Mouse (Mus musculus): Measurements from ENCODE around the gene Pkp1. TPM values are rescaled to one million over a fixed set of nuclear protein-coding genes. Genes with fewer than 3 reads are reported as not detected.
A peak's percentile ranks its signal among the peaks of the same experiment; 100 is the strongest.

Pkp1 gene
- total RNA-seq, 2 experiments from 2014 or later, result 0.10 to 0.14 TPM

- DNase-seq, result peak; percentile 82 to 83
- intact Hi-C loops (cut with DNase I), result no loop called here
These were observed 83.1 kb downstream of the Pkp1 start, which contains the start of gene Tnnt2 for GRCm38 (mm10) chr1:135835716-135836483. Tnnt2 (plus strand) TSS chr1:135836354.

- DNase-seq, result no peak
- intact Hi-C loops (cut with DNase I), result no loop called here
These were observed 84.0 kb downstream of the Pkp1 start for GRCm38 (mm10) chr1:135834983-135835382.

GRCm38 (mm10) chr1:135834206-135834859 is 84.7 kb downstream of the Pkp1 start:
- peak; percentile 43 to 58 for DNase-seq
- intact Hi-C loops (cut with DNase I), result no loop called here

- intact Hi-C loops (cut with DNase I), result loop anchor here (2.0 to 5.0 kb wide), 3 partner anchors 18 to 112 kb away; no protein-coding TSS in a partner anchor
- peak; percentile 50 to 74 for DNase-seq
These were observed 90.1 kb downstream of the Pkp1 start for GRCm38 (mm10) chr1:135828918-135829317.

- DNase-seq, result no peak
- intact Hi-C loops (cut with DNase I), result no loop called here
These were observed 97.2 kb downstream of the Pkp1 start for GRCm38 (mm10) chr1:135821780-135822179.

Other genes with a start within 250 kb of the Pkp1 start
- gene Csrp1, start 199.1 kb downstream of the Pkp1 start, total RNA-seq (2021), result 100 to 1,000 TPM; 107 to 117 TPM
- 10 to 100 TPM; 35.4 to 36.7 TPM for gene Phlda3, start 153.1 kb downstream of the Pkp1 start, total RNA-seq (2021)
- 100 to 1,000 TPM; 610 to 792 TPM for gene Tnni1, start 139.8 kb downstream of the Pkp1 start, total RNA-seq (2021)
- gene Lad1, start 100.6 kb downstream of the Pkp1 start, total RNA-seq (2021), result 10 to 100 TPM in 1 of 2 experiments, 1 to 10 TPM in 1; 9.4 to 10.8 TPM
- gene Tnnt2, start 82.9 kb downstream of the Pkp1 start, total RNA-seq (2021), result 1,000 to 10,000 TPM; 7,447 to 7,490 TPM
- under 1 TPM; 0.05 TPM for gene Igfn1, start 87.1 kb upstream of the Pkp1 start, total RNA-seq (2021)
- 10 to 100 TPM; 23.8 to 26.1 TPM for gene Tmem9, start 88.9 kb upstream of the Pkp1 start, total RNA-seq (2021)
- not detected for gene Ascl5, start 131.6 kb upstream of the Pkp1 start, total RNA-seq (2021)
- gene Cacna1s, start 133.5 kb upstream of the Pkp1 start, total RNA-seq (2021), result 1 to 10 TPM in 1 of 2 experiments, under 1 TPM in 1; 0.94 to 1.2 TPM
- gene Kif21b, start 212.2 kb upstream of the Pkp1 start, total RNA-seq (2021), result 1 to 10 TPM; 1.3 to 1.6 TPM